Mouse (Mus musculus): ENCODE measurements around the gene Smarcc1.

DNA sequence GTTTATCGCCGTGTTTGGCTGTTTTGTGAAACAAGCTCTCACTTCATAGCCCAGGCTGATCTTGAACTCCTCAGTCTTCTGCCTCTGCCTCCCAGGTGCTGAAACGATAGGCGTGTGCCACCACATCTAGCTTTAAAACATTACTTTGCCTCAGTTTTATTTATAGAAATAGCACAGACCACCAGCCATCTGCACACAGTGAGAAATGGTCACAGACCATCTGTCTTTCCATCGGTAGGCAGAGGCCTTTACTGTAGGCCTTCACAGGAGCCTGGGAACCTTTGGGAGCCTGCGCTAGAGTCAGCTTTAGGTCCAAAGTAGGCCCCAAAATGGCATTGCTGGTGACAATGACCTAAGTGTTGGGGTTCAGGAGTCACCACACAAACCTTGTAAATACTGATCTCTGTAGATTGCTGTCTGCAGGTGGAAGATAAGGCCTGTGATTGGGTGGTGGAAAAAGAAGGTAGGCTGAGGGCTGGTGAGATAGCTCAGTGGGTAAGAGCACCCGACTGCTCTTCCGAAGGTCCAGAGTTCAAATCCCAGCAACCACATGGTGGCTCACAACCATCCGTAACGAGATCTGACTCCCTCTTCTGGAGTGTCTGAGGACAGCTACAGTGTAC, 166.7 kb downstream of the Smarcc1 start:
- no peak for TF ChIP-seq CTCF (IDR thresholded peaks at IDR 0.05; ENCODE audit: low read depth)
- no peak for TF ChIP-seq EP300 (IDR thresholded peaks at IDR 0.05; ENCODE audit: low read depth)
